Mouse (Mus musculus) thymus, adult 2 months (tissue): ENCODE results near the gene Vhl. TPM values are rescaled to one million over a fixed set of nuclear protein-coding genes. Genes with fewer than 3 reads are reported as not detected.

ENCODE experiments used
- DNase-seq: peaks from one replicate; pipeline ENCODE4 v3.0.0; 2021
- H3K27ac ChIP-seq: fragments of 200-500 bp; 2 replicates; pipeline ENCODE4 v1.5.1; 2012; ENCODE audit warnings: low read length, control low read depth; ENCODE audit not compliant: control insufficient read depth, insufficient read depth
- H3K27me3 ChIP-seq: fragments of 200-500 bp; 2 replicates; pipeline ENCODE4 v1.6.1; 2012; ENCODE audit warnings: mild to moderate bottlenecking, low read length, moderate library complexity, mixed read lengths; ENCODE audit not compliant: control insufficient read depth, insufficient read depth
- H3K36me3 ChIP-seq: fragments of 200-500 bp; 2 replicates; pipeline ENCODE4 v1.6.1; 2012; ENCODE audit warnings: mild to moderate bottlenecking, low read length, moderate library complexity; ENCODE audit not compliant: control insufficient read depth, insufficient read depth
- H3K4me1 ChIP-seq: fragments of 200-500 bp; replicated peaks from 2 replicates; pipeline ENCODE4 v1.6.1; 2012; ENCODE audit warnings: low read length; ENCODE audit not compliant: control insufficient read depth, insufficient read depth
- H3K4me3 ChIP-seq: fragments of 200-500 bp; 2 replicates; pipeline ENCODE4 v1.5.1; 2012; ENCODE audit warnings: mild to moderate bottlenecking, low read length, control low read depth, moderate library complexity; ENCODE audit not compliant: control insufficient read depth, insufficient read depth
- CTCF ChIP-seq: fragments of 200-500 bp; IDR thresholded peaks from 2 replicates; pipeline ENCODE4 v1.5.1; 2012; ENCODE audit warnings: mild to moderate bottlenecking, control low read depth, low read length, moderate library complexity, borderline replicate concordance; ENCODE audit not compliant: control insufficient read depth, poor library complexity, insufficient read depth; ENCODE audit errors: extremely low read depth
- POLR2A ChIP-seq: fragments of 200-500 bp; IDR thresholded peaks from 2 replicates; pipeline ENCODE4 v1.6.1; 2012; ENCODE audit warnings: mild to moderate bottlenecking, low read length, control low read depth, moderate library complexity; ENCODE audit not compliant: control insufficient read depth, poor library complexity, insufficient read depth; ENCODE audit errors: extremely low read depth
- WGBS: fragments of 180-500 bp; shearing (Covaris S2); methylation state at CpG from one replicate; pipeline ENCODE4 v1.1.7; 2018; 5-methylcytosine and 5-hydroxymethylcytosine counted together
- polyA plus RNA-seq: library from polyadenylated mRNA; depleted of rRNA; stranded (reverse); fragments of >200 nt; gene quantifications from 2 replicates; pipeline ENCODE4 v1.2.3, GENCODE M21; 2012

The Vhl gene
- polyA plus RNA-seq, 1 experiment, result 37.9 TPM

- Histone ChIP-seq H3K4me3 (no peak overlapping the region), H3K27me3 (no peaks in the 10 kb centered on the region), H3K36me3 (no peaks in the 10 kb centered on the region), H3K27ac (no peak overlapping the region), H3K4me1 (peaks cover 8% of the 10 kb centered on the region)
- no peak for DNase-seq
- WGBS, result 92% methylated on average over 4 of the region's 4 CpGs
- TF ChIP-seq POLR2A, result no peak
- no peak for TF ChIP-seq CTCF
Observed at GRCm38 (mm10) chr6:113643021-113643420, 19.3 kb downstream of the Vhl start.

GRCm38 (mm10) chr6:113643967-113644366, 20.2 kb downstream of the Vhl start:
- Histone ChIP-seq H3K27ac (no peak overlapping the region), H3K36me3 (no peaks in the 10 kb centered on the region), H3K4me3 (no peak overlapping the region), H3K27me3 (no peaks in the 10 kb centered on the region), H3K4me1 (peaks cover 8% of the 10 kb centered on the region)
- no peak for DNase-seq
- no peak for TF ChIP-seq CTCF
- TF ChIP-seq POLR2A, result no peak
- 96% methylated on average over 2 of the region's 2 CpGs for WGBS

- TF ChIP-seq CTCF (no peak), POLR2A (no peak)
- Histone ChIP-seq H3K4me3 (no peak overlapping the region), H3K27me3 (no peaks in the 10 kb centered on the region), H3K27ac (no peak overlapping the region; the same call in 1 of the 2 replicates), H3K4me1 (peaks cover 8% of the 10 kb centered on the region), H3K36me3 (no peaks in the 10 kb centered on the region)
- DNase-seq, result no peak
- WGBS, result 51% methylated on average over 8 of the region's 8 CpGs
Observed at GRCm38 (mm10) chr6:113644808-113645207, 21.0 kb downstream of the Vhl start.

GRCm38 (mm10) chr6:113649346-113650196, 25.8 kb downstream of the Vhl start:
- 86% methylated on average over 7 of the region's 7 CpGs for WGBS
- Histone ChIP-seq H3K27me3 (no peaks in the 10 kb centered on the region), H3K27ac (no peak overlapping the region), H3K36me3 (no peaks in the 10 kb centered on the region), H3K4me1 (peaks cover 10% of the 10 kb centered on the region), H3K4me3 (no peak overlapping the region)
- no peak for DNase-seq
- TF ChIP-seq CTCF (no peak), POLR2A (no peak)

GRCm38 (mm10) chr6:113650197-113650640, 26.5 kb downstream of the Vhl start:
- peaks cover 11% of the 10 kb centered on the region for H3K4me1 ChIP-seq
- 57% methylated on average over 4 of the region's 4 CpGs for WGBS
- H3K27ac ChIP-seq, result no peak overlapping the region
- H3K4me3 ChIP-seq, result no peak overlapping the region
- no peak for DNase-seq
- H3K36me3 ChIP-seq, result no peaks in the 10 kb centered on the region
- H3K27me3 ChIP-seq, result no peaks in the 10 kb centered on the region
- TF ChIP-seq POLR2A (no peak), CTCF (no peak)

GRCm38 (mm10) chr6:113651626-113652025, 27.9 kb downstream of the Vhl start:
- no peak overlapping the region for H3K27ac ChIP-seq

GRCm38 (mm10) chr6:113653551-113653950, 29.8 kb downstream of the Vhl start:
- WGBS, result 94% methylated on average over 7 of the region's 7 CpGs
- TF ChIP-seq CTCF (no peak), POLR2A (no peak)
- H3K4me3 ChIP-seq, result no peak overlapping the region
- H3K36me3 ChIP-seq, result no peaks in the 10 kb centered on the region
- DNase-seq, result no peak
- no peaks in the 10 kb centered on the region for H3K27me3 ChIP-seq
- no peak overlapping the region for H3K27ac ChIP-seq
- H3K4me1 ChIP-seq, result peaks cover 21% of the 10 kb centered on the region

More at GRCm38 (mm10) chr6:113651626-113652025, 27.9 kb downstream of the Vhl start:
- Histone ChIP-seq H3K4me3 (no peak overlapping the region), H3K4me1 (peaks cover 12% of the 10 kb centered on the region), H3K27me3 (no peaks in the 10 kb centered on the region), H3K36me3 (no peaks in the 10 kb centered on the region)
- 83% methylated on average over 3 of the region's 3 CpGs for WGBS
- TF ChIP-seq POLR2A, result no peak
- no peak for TF ChIP-seq CTCF
- no peak for DNase-seq
